Mouse (Mus musculus): ENCODE data around the gene Psap.
"Not testable (repeated sequence)": the region's sequence is repeated elsewhere in the genome, so short reads cannot be mapped to it uniquely, and the experiment has no call there.

Psap gene

DNA sequence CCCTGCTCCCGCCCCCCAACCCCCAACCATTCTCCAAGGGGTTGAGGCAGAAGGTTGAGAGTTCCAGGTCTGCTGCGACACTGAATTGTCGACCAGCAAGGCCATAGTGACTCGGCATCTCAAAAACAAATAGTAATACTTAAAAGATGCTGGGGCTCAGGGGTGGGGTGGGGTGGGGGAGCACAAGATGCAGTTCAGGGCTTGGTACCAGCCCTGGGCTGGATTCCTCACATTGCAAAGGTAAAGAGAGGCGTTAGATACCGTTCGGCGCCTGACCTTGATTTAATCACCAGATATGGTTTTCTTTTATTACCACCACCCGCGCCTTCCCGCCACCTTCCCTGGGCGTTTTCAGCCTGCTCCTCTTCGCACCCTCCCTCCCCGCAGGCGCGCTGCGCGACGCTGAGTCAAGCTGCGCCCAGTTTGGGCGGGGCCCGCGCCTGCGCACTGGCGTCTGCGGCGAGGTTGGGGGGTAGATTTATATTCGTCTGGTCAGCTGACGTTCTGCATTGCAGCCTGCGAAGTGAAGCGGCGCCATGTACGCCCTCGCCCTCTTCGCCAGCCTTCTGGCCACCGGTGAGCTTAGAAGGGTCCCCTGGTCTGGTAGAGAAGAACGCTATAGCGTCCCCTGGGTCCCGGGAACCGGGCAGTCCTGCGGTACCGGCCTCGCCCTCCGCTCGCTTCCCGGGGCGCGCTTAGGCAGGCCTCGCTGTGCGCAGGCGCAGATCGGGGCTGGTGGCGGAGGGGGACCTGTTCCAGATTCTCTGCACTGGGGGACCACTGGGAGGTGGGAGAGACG lies at the start of gene Psap:
TSS of gene Psap (plus strand) at position 421 of the 799 bp plus-strand sequence.
- DNase-seq, result peak; percentile 95

DNA sequence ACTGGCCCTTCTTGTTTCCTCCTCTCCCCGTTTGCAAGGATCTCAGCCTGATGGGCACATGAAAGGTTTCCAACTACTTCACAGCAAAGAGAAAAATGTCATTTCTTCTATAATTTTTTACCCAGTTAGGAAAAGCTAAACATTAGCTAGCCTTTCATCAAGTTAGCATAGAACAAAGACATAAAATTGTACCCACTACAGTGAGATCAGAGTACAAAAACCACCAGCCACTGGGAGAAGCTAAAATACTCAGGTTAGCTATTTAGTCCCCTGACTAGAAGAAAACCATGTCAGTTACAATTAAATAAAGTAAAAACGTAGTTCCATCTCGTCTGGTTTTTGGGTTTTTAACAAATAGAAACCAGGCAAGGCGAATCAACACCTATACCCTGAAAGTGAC lies 49.8 kb upstream of the Psap start:
- no peak for DNase-seq

DNA sequence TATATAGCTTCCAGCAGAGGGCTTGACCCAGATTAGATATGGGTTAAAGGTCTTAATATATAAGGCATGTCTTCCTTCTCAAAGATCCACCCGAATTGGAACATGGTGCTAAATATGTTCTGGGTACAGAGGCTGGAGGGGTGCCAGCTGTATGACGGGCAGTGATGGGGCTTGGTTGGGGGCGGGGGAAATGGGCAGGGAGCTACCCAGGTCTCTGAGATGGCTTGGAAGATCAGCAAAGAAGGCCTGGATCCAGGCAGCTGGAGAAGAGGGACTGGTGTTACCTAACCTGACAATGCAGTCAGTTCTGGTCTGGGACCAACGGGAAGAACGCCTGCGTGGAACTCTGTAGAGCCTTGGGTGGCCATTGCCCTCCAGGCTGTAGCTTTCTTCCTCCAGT lies 48.3 kb upstream of the Psap start:
- no peak for DNase-seq

DNA sequence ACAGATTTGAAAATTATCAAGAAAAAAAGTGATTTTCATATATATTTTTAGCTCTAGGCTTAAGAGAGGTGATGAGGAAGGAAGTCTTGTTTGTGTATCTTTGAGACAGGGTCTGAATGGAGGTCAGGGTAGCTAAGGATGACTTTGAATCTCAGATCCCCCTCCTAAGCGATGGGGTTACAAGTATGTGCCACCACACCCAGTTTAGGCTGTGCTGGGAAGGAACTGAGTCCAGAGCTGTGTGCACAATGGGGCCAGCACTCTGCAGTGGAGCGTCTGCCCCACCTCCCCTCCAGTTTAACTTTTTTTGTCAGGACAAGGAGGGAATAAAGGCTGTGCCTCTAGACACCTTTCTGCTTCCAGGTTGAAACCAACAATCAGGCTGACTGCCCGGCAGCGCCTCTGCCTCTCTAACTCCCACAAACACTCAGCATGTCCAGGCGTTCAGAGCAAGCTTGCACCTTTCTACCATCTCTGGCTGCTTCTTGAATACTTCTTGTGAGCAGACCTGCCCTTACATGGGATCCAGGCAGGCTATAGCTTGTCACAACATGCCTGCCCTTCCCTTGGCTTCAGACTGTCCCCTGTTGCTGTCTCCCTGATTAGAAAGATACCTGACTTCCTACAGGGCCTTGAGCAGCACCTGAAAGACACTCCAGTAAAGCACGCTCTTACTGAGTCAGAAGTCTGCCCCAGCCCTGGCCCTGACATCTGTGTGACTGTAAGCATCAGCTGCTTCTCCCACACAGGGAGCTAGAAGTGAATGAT lies 46.9 kb upstream of the Psap start:
- no peak for DNase-seq

DNA sequence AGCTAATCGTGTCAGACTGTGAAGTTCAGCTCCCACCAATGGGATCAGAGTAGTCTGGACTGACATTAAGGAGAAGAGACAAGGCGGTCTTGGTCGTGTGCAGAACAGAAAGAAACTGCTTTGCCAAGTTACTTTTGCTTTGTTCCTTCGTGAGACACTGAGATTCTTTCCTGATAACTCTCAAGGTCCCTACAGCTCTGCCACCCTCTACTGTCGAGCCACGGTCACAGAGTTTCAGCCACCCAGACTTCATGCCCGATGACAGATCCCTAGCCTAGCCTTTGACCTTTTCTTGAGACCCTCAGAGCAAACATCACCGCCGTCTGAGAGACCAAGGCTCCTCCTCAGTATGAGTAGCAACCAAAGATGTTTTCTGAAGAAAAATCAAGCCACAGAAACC lies 43.4 kb upstream of the Psap start:
- no peak for DNase-seq

DNA sequence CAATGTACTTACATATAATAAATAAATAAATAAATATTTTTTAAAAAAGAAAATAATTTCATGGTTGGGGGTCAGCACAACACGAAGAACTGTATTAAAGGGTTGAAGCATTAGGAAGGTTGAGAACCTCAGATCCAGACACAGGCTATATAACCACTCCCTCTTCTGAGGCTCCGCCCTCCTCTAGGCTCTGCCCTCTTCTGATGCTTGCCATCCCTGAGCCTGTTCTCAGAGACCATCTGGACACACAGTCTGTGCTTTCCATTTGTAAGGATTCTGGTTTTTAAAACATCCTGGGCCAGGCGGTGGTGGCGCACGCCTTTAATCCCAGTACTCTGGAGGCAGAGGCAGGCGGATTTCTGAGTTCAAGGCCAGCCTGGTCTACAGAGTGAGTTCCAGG lies 41.6 kb upstream of the Psap start:
- not testable (repeated sequence) for DNase-seq

DNA sequence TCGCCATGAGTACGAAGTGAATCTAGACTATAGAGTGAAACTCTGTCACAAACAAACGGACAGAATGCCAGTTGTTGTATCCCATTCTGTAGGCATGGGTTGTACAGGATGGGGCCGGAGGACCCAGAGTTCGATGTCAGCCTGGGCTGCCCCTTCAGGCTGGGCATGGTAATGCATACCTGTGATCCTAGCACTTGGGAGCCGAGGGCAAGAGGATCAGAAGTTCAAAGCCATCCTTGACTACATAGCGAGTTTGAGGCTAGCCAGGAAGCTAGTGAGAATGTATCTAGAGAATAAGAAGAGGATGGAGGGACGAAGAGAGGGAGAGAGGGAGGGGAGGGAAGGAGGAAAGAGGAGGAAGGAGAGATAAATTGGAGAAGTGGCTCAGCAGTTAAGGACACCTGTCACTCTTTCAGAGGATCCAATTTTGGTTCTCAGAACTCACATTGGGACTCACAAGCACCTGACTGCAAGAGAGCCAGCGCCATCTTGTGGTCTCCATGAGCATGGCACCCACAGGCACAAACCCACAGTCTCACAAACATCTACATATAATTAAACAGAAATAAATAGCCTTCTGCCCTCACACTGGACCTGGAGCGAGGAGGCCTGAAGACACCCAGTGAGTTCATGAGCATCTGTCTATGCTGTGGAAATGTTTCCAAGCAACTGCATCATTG lies 39.8 kb upstream of the Psap start:
- peak; percentile 52 to 70 for DNase-seq

DNA sequence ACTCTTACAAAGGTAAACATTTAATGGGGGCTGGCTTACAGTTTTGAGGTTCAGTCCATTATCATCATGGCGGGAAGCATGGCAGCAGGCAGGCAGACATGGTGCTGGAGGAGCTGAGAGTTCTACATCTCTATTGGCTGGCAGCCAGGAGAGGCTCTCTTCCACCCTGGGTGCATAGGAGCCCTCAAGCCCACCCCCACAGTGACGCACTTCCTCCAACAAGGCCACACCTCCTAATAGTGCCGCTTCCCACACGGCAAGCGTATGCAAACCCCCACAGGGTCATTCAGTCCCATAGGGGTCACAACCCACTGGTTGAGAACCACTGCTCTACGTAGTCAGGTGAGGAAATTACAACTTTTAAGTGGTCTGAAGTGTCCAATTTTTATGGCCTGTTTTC lies 37.0 kb upstream of the Psap start:
- no peak for DNase-seq

DNA sequence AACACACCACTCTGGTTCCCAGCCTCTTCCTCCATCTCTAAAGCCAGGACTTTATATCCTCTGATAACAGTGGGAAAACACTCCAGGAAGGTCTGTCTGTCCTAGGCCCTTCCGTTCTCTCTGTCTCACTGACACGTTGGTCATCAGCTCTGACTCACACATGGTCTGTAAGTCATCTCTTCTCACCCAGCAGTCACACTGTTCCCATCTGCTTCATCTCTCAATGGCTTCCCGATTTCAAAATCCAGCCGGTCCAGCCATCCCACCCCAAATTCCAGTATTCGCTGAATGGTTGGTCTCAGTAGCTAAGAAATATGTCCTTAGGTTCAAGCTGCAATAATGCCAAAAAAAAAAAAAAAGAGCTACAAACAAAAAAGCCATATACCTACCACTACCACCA lies 33.5 kb upstream of the Psap start:
- DNase-seq, result peak in 1 of 2 experiments; percentile 56

DNA sequence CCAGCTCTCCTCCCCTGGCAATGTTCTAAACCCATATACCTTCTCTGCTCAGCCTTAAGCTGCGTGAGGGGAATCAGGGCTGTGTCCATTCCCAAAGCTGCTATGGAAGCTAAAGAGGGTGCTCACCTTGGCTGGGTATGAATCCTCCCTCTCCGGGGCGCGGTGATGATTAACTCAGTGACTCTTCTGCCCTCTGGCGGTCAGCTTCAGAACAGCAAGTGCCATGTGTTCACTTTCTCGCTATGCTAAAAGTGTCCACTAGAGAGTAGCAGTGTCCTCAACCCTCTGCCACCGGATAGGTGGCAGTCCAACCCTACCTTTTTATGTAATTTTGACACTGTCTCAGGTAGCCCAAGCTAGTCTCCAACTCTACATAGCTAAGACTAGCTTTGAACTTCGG lies 32.4 kb upstream of the Psap start:
- peak; percentile 78 to 91 for DNase-seq

DNA sequence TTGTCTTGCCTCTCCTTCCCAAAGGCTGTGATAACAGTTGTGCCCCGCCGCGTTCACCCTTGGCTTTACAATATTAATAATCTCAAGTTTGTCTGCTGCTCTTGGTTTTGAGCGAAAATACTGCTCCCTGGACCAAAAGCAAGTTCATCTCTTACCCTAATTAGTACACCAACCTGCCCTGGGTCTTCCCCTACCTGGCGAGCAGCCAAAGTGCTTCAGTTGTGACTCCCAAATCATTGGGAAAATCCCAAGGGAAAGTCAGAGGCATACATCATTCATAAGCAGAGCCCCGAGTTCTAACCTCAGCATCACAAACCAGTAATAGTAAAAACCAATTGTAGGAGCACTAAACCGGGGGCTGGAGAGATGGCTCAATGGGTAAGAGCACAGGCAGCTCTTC lies 31.8 kb upstream of the Psap start:
- DNase-seq, result no peak

DNA sequence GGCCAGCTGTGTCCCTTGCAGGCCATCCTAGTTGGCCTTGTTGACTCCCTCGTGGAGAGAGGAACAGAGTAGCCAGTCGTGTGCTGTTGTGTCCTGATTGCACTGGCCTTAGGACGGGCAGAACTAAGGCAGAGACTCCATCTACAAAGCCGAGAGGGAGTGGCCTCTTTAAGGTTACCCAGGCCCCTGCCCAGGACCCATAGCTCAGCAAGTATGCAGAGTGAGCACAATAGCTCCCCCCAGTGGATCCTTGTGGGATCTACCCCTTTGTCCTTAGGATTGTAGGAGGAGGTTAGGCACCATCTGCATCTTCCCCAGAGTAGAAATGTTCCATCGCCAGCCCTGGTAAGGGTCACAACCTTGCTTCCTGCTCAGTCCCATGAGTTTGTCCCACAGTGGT lies 30.9 kb upstream of the Psap start:
- peak; percentile 37 to 73 for DNase-seq

DNA sequence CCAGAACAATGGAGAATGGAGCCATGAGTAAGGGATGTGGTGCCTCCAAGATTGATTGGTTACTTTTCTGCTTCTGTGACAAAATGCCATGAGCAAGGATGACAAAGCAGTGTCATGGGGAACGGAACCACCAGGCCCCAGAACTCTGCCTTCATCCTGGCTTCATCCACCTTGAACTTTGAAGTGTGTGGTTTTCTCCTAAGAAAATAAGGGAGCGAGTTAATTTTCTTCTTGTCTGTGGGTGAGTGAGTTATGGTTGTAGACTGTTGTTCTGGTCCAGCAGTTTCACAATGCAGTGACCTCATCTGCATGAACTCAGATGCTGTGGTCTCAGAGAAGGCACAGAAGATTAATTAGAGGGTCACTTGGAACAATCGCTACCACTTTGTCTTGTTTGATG lies 29.1 kb upstream of the Psap start:
- not testable (repeated sequence) for DNase-seq

DNA sequence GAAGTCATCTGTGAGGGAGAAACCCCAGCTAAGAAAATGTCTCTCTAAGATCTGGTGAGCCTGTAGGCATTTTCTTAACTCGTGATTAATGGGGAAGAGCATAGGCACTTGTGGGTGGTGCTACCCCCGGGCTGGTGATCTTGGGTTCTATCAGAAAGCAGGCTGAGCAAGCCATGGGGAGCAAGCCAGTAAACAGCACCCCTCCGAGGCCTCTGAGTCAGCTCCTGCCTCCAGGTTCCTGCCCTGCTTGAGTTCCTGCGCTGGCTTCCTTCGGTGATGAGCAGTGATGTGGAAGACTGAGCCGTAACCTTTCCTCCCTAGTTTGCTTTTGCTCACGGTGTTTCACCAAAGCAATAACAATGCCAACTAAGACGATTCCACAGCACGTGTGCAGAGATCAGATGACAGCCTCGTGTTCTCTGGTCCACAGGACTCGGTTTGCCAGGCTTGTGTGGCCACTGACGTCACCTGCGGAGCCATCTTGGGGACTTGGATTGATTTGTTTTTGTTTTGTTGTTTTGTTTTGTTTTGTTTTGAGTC lies 26.9 kb upstream of the Psap start:
- DNase-seq, result no peak

DNA sequence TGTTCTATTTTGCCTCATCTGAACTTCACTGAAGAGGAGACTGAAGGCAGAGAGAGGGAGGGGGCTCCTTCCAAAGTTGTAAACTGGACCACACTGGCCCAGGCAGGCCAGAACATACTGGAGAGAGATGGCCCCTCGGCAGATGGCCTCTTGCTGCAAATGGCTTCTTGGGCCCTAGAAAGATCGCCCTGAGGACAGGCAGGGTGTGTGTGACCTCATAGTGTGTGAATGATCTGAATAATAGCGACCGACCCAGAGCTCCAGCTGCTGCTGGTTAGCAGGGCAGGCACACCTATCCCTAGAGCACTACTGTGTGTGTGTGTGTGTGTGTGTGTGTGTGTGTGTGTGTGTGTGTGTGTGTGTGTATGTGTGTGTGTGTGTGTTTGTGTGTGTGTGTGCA lies 25.2 kb upstream of the Psap start:
- DNase-seq, result no peak

DNA sequence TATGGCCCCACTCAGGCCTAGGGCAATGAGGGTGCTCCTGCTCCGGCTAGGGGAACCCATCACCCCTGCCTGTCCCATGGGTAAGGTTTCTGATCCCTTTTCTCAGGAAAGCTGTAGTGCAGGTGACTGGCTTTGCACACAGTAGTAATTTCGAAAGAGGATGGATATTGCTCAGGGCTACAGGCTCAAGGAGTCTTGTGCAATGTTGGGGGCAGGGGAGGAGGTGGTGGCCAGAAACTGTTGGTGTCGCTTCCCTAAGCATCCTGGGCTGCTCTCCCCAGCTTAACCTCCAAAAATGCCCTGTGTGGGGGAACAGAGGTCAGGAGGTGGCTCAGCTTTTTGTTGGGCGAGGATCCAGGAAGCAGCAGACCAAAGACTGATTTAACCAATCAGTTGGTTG lies 24.8 kb upstream of the Psap start:
- peak; percentile 46 to 52 for DNase-seq

DNA sequence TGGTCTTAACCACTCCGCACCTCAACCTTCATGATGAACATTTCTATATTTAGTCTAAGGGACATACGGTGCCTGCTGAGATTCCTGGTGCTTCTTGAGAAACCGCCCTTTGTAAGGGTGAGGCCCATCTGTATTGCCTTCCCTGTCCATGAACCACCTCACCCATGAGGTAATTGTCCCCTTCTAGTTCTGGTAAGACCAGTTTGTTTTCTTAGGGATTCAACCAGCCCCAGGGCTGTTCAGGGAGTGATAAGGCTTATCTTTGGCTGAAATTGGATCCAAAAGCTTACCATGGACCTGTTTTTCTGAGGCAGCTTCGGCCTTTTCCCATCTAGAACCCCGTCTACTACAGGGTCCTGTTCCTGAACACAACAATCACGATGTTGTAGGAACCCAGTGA lies 21.3 kb upstream of the Psap start:
- no peak for DNase-seq

DNA sequence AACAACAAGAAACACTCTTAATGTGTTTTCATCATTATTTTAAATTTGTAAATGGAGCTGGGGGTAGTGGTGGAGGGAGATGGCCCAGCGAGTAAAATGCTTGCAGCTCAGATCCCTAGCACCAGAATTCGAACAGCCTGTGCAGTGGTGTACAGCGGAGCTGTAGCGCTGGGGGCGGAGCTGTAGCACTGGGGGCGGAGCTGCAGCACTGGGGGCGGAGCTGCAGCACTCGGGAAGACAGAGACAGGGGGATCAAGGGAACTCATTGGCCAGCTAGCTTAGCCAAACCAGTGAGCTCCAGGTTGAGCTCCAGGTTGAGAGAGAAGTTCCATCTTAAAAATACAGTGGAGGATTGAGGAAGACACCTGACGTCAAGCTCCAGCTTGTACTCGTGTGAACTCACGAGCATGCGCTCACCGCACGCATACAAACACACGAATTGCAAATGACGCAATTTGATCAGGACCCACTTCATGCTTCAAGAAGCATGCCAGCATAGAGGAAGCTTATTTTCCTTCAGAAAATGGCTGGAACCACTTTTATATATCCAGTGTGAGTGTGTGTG lies 20.1 kb upstream of the Psap start:
- no peak for DNase-seq

DNA sequence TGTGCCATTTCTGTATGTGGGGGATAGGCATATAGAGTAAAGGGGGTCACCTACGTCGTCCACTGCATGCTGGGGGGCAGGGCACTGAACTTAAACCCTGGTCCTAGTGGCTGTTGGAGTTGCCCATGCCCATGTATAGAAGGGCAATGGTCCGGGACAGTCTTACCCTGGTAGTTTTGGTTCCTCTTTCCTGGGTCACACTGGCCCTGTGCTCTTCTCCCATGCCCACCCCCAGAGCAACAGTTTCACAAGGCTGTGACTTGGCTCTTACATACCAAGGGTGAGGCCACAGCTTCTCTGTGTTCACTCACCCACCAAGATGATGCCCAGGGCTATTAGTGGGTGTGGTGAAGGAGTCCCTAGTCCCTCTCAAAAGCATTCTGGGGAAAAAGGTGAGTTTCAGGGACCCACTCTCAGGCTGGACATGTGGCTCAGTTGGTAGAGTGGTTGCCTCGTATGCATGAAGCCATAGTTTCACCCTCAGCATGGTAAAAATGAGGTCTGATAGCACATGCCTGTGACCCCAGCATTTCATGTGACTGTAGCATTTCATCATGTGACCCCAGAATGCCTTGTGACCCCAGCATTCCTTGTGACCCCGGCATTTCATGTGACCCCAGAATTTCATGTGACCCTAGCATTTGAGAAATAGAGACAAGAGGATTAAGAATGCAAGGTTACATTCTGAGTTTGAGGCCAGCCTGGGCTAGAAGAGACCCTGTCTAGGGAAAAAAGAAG lies 16.7 kb upstream of the Psap start:
- peak; percentile 55 to 56 for DNase-seq

DNA sequence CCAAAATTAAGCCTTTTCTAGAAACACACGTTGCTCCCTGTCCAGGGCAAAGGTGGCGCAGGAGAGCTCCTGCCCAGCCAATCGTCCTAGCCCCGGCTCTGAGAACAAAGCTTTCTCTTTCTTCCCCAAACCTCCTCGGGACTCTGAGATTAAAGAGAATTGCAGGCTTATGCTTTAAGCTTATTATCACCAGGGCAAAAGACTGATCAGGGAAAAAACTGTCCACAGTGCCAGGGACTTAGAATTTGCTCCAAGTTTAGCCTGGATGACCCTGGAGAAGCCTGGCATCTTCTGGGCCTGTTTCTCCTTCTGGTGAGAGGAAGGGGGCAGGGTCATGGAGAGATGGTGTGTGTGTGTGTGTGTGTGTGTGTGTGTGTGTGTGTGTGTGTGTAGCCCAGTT lies 15.9 kb upstream of the Psap start:
- DNase-seq, result no peak

DNA sequence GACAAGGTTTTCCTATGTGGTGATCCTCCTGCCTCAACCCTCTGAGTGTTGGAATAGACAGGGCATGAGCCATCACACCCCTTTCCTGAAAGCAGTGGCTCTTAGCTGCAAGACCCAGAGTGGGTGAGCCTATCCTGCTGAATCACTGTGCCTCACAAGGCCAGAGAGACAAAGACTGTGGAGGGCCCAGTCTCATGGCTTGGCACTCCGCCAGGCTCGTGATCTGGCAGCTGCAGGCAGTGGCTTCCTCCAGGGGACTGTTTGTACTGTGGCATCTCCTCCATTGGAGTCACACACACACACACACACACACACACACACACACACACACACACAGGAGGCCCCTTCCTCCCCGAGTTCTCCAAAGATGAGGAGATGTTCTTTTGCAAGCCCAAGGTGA lies 15.0 kb upstream of the Psap start:
- DNase-seq, result peak; percentile 89 to 93

DNA sequence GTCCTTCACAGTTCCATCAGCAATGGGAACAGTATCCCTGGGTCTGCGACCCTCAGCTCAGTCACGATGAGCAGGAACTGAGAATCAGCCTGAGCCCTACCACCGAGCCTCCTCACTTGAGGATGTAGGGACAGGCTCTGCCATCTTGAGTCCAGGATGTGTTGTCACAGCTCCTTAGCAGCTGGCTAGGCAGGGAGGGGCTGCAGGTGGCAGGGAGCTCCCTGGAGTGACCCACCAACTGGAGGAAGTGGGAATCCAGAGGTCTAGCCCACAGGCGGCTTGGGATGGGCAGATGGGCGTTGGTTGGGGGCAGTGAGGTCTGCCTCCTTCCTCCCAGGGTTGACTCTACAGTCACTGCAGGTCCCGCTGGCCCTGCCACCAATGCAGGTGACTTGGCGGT lies 14.1 kb upstream of the Psap start:
- no peak for DNase-seq
